Mouse (Mus musculus) cerebellum, postnatal 25 days (tissue): ENCODE results near the gene Dlg2.

Source experiments
- DNase-seq, 2 experiments: peaks; one replicate each; pipeline ENCODE4 v3.0.0; 2021; ENCODE audit warnings: mixed read lengths in 2 of 2

Gene Dlg2

DNA sequence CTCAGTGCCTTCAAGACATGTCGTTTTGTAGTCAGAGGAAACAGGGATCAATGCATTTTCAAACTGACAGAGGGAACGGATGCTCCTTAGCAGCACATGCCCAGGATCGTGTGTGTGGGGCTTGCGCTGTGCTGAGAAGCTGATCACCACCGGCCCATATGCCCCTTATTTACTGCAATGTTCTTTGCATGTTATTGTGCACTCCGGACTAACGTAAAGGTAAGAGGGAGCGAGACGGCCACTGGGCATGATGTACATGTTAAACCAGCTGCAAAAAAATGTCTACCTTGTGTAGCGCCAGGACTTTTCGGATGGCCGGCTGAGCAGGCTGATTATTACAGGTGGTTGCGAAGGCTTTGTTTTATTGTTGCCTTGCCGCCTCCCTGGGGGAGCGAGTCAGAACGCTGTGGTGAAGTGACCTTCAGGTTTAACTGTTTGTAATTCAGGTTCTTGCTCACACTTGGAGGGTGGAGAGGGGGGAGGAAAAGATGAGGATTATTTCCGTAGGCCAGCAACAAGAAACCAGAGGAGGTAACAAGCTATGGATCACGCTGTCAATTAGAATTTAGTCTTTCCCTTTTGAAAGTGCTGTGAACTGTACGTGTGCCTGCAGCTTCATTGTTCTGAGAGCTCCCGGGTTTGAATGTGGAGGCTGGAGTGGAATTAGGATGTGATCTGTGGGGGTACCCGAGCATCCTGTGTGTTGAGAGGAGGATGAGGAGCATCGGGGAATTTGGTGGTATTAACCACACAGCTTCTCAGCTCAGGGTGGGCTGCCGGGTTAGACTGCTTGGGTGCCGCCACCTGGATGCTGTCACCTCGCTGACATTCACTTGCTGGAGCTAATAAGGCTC, 614.6 kb downstream of the Dlg2 start:
- DNase-seq: peak; percentile 11 to 13

DNA sequence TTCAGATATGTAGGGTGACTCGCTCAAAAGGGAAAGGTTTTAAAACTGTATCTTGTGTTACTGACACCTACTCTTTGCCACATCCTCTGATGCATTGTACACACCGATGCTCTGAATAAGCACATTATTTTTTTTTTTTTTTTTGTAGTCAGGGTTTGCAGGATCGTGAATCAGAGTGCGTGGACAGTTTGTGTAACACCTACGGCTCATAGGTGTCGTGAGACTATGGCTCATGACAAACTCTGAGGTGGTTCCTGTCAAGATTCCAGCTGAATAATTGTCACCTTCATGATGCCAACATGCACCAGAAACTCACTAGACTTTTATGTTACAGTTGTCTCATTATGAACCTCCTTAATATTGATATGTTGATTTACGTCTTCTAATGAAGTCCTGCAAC, 620.0 kb downstream of the Dlg2 start:
- no peak for DNase-seq

DNA sequence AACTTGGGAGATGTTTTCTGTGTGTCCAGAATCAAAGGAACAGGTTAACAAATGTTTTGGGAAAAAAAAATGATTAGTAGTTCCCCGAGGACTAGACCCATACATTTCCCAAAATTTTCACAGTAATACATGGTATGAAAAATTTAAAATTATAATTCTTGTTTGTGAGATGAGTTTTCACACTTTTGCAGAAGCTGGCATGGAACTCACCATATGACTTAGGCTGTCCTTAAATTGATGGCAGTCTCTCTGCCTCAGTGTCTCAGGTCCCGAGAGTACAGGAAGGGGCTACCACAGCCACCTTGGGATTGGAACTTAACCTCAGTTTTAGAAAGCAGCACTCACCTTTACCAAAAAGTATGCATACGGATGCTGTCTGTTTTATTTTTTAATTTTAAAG, 622.0 kb downstream of the Dlg2 start:
- DNase-seq: no peak

DNA sequence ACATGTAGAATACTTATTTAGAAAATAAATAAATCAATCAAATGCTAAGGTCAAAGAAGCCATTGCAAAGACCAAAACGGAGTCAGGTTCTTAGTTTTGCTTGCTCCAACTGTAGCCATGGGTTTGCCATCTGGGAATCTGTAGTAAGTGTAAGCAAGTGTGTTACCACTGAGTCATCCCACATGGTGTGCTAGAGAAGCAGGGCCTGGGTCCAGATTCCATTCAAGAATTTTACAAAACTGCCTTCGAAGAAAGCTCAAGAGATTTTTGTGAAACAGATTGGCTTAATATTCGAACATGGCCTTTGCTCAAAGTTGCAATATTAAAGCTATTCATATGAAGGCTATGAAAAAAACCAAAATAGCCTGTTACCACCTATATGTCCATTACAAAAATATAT, 633.1 kb downstream of the Dlg2 start:
- no peak for DNase-seq

DNA sequence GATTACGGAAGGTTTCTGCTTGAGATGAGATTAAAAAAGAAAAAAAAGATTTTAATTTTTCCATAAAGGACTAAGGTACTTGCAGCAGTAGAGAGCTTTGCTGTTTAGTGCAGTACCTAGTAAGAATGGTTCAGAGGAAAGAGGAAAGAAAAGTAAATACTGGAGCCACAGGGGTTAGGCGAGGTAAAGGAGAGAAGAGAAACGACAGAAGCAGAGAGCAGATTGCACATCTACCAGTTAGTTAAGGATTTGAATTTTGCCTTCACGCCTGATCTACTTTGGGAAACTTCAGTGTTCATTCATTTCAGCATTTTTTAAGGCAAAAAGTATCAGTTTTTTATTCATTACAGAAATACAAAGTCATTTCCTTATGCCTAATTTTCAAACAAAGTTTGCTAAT, 655.7 kb downstream of the Dlg2 start:
- DNase-seq: no peak

DNA sequence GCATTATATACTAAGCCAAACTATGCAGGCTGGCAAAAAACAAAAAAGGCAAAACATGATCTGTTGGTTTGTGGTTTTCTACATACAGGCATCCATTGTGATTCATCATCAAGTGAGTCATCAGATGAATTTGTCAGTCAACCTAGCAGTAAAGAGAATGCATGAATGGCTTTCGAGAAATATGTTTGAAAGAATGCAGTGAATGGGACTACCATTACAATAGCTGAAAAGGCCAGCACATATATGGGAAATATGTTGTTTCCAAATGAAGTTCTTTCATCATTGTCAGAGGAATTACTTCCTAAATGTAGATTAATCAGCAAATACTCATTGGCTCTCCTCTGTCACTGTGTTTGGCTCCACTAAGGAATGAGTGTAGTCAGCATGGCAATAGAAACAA, 677.6 kb downstream of the Dlg2 start:
- DNase-seq: no peak

DNA sequence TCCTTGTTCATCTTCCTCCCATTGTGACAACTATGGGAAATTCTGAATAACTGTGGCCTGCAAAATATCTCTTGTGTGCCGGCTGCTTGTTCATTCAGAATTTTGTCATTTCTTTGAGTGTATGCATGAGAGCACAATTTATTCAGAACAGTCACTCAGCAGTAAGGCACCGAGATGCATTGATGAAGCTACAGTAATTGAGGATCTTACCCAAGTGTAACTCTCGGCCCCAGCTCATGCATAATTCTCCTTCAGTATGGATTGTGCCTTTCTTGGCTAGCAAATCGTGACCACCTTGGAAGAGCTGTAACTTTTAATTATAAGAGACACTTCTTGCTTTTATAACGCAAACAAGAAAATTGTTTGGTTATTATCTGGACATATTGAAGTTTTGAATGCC, 682.7 kb downstream of the Dlg2 start:
- DNase-seq: no peak

DNA sequence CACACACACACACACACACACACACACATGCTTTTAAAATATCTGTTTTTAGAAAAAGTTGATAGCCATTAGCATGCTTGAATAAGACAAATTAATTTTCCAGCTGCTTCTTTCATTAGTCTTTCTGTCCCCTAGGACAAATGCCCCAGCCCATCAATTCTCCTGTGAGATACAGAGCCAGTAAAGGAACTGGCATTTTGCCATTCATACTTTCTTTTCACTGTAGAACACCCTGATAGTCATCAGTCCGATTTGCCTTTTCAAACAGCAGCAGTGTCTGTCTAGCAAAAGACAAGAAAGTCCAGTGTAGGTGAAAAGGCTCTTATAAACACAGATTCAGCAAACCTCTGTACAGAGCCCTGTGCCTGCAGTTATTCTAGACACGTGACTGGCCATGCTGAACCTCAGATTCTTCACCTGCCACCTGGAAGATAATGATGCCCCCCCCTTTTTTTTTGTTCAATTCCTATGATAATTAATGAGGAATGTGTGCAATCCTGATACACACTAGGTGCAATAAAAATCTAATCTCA, 685.2 kb downstream of the Dlg2 start:
- no peak for DNase-seq

DNA sequence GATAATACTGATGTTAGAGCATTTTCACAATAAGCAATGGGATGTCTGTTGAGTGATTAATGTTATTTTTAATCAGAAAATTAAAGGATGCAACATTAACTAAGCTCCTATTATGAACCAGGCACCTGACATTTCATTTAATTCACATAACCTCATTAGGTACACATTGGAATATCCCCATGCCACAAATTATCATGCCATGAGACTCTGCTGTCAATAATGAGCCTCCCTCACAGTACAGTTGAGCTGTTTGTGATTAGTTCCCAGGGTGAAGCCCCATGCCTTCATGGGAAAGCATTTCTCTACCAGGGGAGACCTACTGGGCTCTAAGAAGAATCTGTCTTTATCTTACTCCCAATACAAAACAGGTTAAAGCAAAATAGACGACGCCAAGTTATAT, 697.1 kb downstream of the Dlg2 start:
- DNase-seq: no peak

DNA sequence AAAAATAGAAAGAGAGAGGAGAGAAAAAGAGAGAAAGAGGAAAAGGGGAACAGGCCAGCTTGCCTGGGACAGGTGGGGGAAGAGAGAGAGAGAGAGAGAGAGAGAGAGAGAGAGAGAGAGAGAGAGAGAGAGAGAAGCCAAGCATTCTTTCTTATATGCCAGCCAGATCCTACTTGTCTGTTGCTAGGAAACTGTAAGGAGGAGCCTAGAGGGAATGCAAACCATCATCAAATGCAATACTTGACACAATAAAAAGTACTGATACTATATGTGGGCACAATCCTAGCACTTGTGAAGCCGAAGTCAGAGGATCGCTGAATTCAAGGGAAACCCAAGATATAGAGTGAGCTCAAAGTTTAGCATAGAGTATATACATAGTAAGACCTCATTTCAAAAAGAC, 711.7 kb downstream of the Dlg2 start:
- DNase-seq: no peak

DNA sequence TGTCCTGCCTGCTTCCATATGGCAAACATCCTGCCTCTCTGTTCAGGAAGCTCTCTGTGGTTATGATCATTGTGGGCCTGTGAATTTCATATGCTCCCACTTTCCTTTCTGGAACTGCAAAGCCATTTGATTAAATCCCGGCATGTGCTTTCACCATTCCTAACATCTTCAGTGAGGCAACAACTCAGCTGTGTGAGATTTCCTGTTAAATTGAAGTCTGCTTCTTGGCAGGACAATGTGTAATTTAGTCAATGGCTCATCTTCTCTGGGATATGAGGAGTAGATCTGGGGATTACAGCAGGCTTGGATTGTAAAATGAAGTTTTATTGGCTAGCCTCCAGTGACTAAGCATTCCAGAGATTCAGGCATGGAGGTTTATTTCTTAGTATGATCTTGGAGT, 722.9 kb downstream of the Dlg2 start:
- DNase-seq: no peak

DNA sequence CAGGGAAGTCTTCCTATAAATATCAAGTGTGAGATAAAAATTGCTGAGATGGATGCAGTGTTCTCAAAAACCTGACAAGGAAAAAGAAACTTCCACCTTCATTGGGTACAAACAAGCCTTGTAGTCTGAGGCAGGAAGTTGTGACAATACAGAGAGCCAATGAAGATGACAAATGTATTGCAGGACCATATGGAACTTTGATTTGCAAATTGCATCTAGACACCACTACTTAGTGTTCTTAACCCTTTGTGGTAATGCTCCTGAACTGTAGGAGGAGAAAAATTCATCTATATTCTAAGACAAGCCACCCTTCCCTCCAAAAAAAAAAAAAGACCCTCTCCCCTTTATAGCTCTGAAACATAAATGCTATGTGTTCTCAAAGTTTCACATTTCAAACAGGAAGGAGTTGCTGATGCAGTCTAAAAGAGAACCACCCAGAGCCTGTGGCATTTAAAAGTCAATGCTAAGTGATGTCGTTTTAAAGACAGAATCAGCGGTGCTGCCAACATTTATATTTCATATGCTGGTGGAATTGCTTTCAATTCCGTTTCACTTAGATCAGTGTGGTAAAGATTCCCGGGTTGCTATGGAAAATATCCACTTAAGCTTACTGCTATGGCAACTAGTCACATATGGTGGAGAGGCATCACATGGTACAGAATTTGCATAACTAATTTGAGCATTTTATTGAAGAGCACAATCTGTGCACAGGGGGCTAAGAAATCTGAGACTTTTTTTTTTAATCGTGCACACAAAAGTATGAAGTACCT, 731.8 kb downstream of the Dlg2 start:
- no peak for DNase-seq

DNA sequence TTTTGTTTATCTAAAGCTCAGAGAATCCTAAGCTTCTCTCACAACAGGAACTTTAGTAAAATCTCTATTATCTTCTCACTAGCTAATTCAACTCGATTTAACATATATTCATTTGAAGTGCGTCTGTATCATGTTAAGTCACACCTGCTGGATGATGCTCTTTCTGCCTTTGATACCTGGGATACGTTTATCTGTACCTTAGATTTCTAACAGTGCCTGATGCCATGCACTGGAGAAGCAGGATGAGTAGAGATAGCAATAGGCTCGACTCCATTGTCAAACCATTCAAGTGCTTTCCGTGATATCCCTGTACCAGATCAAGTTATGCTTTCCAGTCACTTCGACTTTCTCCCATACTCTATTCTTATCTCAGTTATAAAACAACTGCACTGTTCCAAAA, 732.5 kb downstream of the Dlg2 start:
- DNase-seq: no peak

DNA sequence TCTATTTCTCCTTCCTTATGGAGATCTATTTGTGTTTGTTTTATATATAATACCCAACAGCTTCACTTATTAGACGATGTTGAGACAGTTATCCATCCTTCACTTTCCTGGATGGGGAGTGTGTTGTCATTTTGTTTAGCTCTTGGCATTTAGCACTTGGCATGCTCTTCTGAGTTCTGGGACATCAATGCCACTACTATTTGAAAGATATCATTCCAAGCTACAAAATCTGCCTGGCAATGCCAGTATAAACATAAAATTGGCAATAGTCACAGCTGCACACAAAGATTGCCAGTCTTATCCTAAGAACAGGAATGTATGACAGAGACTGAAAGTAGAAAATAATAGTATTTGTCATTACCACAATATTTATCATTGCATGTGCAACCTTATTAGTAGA, 735.8 kb downstream of the Dlg2 start:
- no peak for DNase-seq

DNA sequence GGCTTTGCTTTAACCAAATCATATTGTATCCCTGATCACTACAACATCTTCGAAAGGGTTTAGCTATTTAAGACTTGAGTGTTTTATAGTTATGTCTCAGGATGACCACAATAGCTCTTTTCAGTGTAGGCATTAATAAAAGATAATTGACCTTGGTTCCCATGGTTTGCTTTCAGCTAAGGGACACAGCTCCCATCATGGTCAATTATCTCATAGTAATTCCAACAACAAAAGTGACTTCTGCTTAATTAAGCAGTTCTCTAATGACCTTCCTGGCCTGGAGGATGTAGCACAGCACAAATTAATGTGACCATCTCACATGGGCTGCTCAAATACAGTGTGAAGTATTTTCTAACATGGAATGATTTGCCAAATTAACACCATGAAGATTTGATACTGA, 738.4 kb downstream of the Dlg2 start:
- DNase-seq: no peak

DNA sequence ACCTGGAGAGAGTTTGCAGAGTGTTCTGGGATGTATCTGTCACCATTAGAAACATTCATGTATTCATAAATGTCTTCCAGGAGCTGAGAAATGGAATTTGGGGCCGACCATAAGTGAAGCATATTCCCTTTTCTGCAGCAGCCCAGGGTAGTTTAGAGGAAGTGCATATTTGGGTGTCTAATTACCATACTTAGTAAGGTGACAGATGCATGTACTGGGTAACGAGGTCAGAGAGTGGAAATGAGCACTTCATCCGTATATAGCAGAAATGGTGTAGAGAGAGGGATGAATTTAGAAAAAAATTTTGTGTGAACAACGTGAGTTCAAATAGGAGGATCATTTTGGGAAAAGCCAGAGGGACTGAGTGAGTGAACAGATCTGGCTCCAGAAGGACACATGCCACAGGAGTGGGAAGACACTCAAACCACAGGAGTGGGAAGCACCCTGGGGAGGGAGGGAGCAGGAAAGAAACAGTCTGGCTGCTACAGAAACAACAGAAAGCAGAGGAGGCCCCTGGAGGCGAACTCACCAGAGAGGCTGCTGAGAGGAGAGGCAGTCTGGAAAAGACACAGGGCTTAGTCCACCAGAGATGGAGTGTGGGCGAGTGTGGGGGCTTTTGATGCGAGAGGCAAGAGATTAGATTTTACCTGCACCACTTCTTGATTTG, 742.0 kb downstream of the Dlg2 start:
- DNase-seq: peak; percentile 13 to 22

DNA sequence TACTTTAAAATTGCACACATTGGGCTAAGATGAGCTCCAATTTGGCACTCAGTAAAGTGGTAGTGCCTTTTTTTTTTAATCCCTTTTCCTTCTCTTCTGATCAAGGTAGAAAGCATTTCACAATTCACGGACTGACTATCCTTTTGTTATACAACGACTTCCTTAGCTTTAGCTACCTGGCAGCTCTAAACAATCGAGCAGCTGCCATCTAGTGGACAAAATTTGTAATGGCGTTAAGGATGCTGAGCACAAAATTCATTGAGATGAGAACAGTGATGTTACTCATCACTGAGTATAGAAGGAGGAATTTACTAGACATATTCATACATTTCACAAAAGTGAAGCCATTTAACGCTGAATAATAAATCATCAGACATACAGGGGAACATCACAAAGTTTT, 750.0 kb downstream of the Dlg2 start:
- peak; percentile 48 to 74 for DNase-seq

DNA sequence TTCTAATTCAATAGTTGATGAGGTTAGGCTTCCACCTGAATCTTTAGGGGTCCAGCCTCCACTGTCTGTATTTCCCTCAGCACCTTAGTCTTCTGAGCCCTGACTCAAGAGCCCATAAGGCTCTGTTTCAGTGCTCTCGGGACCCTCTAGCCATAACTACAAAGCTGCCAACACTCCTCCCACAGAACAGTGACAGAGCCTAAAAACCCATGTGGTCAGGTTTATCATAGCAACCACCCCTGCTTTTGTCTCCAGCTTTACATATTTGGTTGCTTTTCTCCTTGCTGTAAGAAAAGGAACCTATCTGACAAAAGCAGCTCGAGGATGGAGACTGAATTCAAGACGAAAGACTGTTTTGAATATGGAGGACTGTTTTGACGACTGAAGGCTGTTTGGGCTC, 765.2 kb downstream of the Dlg2 start:
- DNase-seq: no peak

DNA sequence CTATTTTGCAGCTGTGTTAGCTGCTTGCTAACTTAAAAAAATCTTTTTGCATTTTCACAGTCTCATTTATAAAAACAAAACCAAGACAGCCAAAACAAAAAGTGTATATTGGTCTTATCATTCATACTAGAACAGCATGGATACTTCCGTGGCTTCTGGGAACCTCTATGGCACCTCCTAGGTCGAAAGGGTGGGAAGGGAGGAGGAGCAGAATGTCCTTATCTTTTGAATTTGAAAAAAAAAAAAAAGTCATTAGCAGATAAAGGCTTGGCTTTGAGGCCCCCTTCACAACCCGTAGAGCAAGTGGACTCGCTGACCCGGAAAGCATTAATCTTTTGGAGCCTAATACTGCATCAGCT, 785.2 kb downstream of the Dlg2 start:
- no peak for DNase-seq

DNA sequence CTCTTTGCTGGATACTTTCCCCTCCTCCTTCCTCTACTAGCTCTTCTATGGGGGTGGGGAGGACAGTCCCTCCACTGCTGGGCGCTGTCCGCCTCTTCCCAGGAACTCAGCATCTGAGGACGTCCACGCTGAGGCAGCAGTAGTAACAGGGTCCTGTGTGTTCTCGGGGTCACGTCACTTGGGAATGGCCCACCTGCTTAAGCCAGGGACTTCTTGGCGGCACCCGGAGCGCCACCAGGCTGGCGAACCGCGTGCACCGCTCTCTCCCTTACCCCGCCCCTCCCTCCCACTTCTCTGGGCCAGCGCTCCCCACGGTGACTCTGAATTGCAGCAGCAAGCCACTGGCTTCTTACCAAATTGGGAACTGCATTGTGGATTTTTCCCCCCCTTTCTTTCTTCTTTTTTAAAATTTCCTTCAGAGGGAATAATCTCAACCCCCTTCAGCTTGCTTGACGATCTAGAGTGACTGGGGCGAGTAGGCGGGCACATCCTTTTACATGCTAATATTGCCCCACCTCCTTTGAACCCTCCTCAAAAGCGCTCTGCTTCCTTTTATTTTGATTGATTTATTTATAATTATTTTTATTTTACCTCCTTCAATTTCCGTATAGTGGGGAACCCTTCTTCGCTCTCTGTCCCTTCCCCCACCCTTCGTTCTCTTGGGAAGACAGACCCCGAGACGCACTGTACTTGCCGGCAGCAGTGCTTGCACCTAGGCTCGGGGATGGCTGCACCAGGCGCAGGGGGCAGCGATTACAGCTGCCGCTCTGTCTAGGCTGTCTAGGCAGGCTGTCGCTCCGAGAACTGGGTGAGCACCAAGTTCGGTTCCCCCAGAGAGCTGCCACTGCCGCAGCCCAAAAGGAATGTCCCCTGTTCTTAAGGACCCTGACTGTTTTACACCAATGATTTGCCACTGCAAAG, 785.8 kb downstream of the Dlg2 start:
- peak; percentile 70 to 71 for DNase-seq

DNA sequence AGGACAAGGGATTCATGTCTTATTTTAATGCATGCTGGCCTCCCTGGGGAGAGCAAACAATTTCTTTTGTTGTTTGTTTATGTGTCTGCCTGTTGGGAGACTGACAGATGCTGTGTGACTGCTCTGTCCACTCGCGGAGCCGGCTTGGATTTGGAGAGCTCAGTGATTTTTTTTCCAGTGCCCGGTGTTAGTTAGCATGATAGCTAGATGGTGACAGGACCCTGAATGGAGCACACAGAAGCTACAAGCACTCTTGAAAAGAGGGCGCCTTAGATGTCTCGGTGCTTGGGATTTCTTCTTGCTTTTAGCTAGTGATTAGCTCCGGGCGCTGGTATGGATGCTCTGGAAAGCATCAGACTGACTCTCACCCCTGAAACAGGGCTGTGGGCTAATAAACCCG, 786.5 kb downstream of the Dlg2 start:
- DNase-seq: peak; percentile 44 to 48

DNA sequence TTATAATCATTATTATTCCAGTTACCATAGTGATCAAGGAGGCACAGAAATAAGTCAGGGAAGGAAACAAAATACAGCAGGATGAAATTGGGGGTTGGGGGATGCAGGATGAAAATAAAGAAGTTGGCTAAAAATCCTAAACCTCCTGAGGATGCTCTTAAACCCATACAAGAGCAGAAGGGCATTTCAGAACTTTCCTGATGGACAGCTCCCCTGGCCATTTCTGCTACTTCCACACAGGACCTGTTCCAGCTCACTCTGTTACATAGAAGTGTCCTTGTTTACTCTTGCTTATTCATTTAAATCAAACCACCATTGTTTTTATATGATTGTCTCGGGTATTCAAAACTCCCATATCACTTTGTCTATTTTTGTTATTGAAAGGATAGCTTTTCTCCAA, 791.3 kb downstream of the Dlg2 start:
- no peak for DNase-seq

DNA sequence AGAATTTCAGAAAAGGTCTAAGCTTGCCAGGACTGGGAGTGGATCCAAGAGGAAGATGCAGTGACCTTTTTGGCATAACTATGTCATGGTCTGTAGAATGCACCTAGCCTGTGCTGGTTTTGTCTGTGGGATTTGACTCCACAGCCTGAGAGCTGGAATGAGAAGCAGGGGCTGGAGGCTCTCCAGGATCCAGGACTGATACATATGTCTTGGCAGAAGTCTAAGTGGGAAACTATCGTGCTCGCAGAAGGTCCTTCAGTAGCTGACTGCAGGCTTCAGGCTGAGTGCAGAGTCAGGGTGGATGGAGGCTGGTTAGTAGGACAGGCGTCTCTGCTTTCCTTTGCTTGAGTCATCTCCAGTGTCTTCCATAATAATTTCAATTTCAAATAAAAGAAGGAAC, 807.7 kb downstream of the Dlg2 start:
- DNase-seq: peak; percentile 90 to 93
